Mouse (Mus musculus) heart, postnatal 0 days (tissue): ENCODE measurements around the gene Nisch. TPM values are rescaled to one million over a fixed set of nuclear protein-coding genes. Genes with fewer than 3 reads are reported as not detected.

Experiments
- ATAC-seq: fragments of 200-750 bp; cut with Nextera tagmentation; 2 replicates; pipeline ENCODE4 v1.8.0; 2017; ENCODE audit warnings: low read depth, moderate number of reproducible peaks, moderate library complexity; ENCODE audit not compliant: insufficient read depth
- DNase-seq: peaks from one replicate; pipeline ENCODE4 v3.0.0-alpha.2; 2016; ENCODE audit warnings: low spot score
- H3K27ac ChIP-seq: fragments of 300-500 bp; sonication (generic); 2 replicates; pipeline ENCODE4 v1.5.1; 2014; ENCODE audit warnings: low read depth, mild to moderate bottlenecking
- H3K27me3 ChIP-seq: fragments of 300-500 bp; sonication (generic); 2 replicates; pipeline ENCODE4 v1.6.1; 2014; ENCODE audit warnings: low read length, mixed read lengths; ENCODE audit not compliant: control insufficient read depth, insufficient read depth
- H3K36me3 ChIP-seq: fragments of 300-500 bp; sonication (generic); replicated peaks from 2 replicates; pipeline ENCODE4 v1.6.1; 2014; ENCODE audit warnings: low read length, mixed read lengths; ENCODE audit not compliant: control insufficient read depth, insufficient read depth
- H3K4me1 ChIP-seq: fragments of 300-500 bp; sonication (generic); 2 replicates; pipeline ENCODE4 v1.6.1; 2014; ENCODE audit warnings: antibody characterized with exemption; ENCODE audit not compliant: control insufficient read depth, insufficient read depth
- H3K4me2 ChIP-seq: fragments of 300-500 bp; sonication (generic); 2 replicates; pipeline ENCODE4 v1.6.1; 2014; ENCODE audit warnings: low read depth, mild to moderate bottlenecking, low read length, moderate library complexity
- H3K4me3 ChIP-seq: fragments of 300-500 bp; sonication (generic); 2 replicates; pipeline ENCODE4 v1.5.1; 2014; ENCODE audit warnings: low read depth, low read length
- H3K9ac ChIP-seq: fragments of 300-500 bp; sonication (generic); replicated peaks from 2 replicates; pipeline ENCODE4 v1.6.1; 2014; ENCODE audit warnings: low read depth, low read length, mixed read lengths
- H3K9me3 ChIP-seq: fragments of 300-500 bp; sonication (generic); replicated peaks from 2 replicates; pipeline ENCODE4 v1.6.1; 2016; ENCODE audit warnings: low read length; ENCODE audit not compliant: control insufficient read depth
- CTCF ChIP-seq: IDR thresholded peaks from 2 replicates; pipeline ENCODE4 v1.5.1; 2016; ENCODE audit warnings: antibody characterized with exemption, control low read depth, low read depth
- EP300 ChIP-seq: IDR thresholded peaks from 2 replicates; pipeline ENCODE4 v1.6.1; 2016; ENCODE audit warnings: antibody characterized with exemption, low read depth
- WGBS: fragments of 180-500 bp; shearing (Covaris S2); extraction: QIAGEN DNeasy Blood & Tissue Kit; methylation state at CpG from one replicate; pipeline ENCODE4 v1.1.7; 2014; 5-methylcytosine and 5-hydroxymethylcytosine counted together
- polyA plus RNA-seq: library from polyadenylated mRNA; unstranded; fragments of >200 nt; fragmentation: Nextera tagmentation; extraction: Ambion mirVana; gene quantifications from 2 replicates; pipeline ENCODE4 v1.2.1, GENCODE M21; 2015
- total RNA-seq: library from RNA; depleted of rRNA; stranded (reverse); fragments of >200 nt; gene quantifications from 2 replicates; pipeline ENCODE4 v1.2.3, GENCODE M21; 2014; ENCODE audit warnings: low replicate concordance

Gene Nisch
- total and polyA plus RNA-seq, 2 experiments from 2014 or later, result 171 to 338 TPM

DNA sequence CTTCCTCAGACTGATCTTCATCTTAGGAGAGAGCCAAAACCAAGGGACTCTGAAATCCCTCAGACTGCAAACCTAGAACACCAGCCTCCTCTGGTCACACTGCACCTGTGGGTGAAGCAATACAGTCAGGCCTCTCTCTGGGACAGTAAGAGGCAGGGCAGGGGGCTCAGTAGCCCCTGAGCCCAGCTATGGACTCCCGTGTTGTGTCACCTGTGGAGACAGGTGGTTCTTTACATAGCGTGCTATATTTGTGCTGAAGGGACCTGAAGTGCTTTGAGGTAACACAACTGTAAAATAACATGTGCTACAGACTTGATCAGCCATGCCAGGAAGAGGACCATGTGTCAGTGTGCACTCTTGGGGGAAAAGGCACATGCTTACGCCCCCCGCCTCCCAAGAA, 21.2 kb downstream of the Nisch start:
- H3K4me1 ChIP-seq, result peaks cover 66% of the 10 kb centered on the region
- H3K4me3 ChIP-seq, result no peak overlapping the region
- no peak overlapping the region for H3K9ac ChIP-seq
- H3K36me3 ChIP-seq, result peaks cover 46% of the 10 kb centered on the region
- TF ChIP-seq EP300, result no peak
- TF ChIP-seq CTCF, result no peak
- peak overlapping the region; percentile 42; the same call in 1 of the 2 replicates for H3K4me2 ChIP-seq
- ATAC-seq, result no peak
- no peaks in the 10 kb centered on the region for H3K9me3 ChIP-seq
- 79% methylated on average over 4 of the region's 4 CpGs for WGBS
- no peaks in the 10 kb centered on the region for H3K27me3 ChIP-seq
- DNase-seq, result no peak
- peak overlapping the region; percentile 83 for H3K27ac ChIP-seq

DNA sequence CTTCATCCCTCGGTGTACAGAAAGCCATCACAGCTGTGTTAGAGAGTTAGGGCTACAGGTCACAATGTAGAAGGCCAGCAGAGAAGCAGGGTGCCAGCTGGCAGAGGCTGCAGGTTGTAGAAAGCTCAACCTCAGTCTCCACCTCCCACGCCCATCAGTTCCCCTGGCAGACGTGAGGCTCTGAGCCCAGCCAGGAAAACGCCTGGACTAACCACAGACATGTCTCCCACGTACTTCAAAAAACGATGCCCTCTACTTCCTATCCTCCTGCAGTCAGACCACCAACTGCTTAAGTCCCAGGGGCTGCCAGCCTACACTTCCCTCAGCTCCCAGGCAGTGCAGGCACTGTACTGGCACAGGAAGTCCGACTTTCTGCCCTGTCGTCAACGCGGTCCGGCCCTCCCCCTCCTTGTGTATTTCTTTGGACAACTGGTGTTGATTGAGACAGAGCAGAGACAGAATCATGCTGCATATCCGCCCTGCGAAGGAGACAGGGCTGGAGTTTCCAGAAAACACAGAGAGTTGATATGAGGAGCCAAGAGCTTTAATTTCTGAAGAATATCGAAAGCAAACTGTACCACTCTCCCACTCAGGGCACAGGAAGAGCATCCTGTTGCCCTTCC, 21.7 kb downstream of the Nisch start:
- H3K36me3 ChIP-seq, result peaks cover 46% of the 10 kb centered on the region
- 4% methylated on average over 14 of the region's 14 CpGs for WGBS
- TF ChIP-seq EP300, result peak; percentile 80; the same call in 1 of the 2 replicates
- TF ChIP-seq CTCF, result no peak
- peak; percentile 84 for DNase-seq
- H3K4me1 ChIP-seq, result peaks cover 66% of the 10 kb centered on the region
- no peaks in the 10 kb centered on the region for H3K9me3 ChIP-seq
- H3K9ac ChIP-seq, result no peak overlapping the region
- H3K4me3 ChIP-seq, result no peak overlapping the region; the same call in 1 of the 2 replicates
- H3K4me2 ChIP-seq, result peak overlapping the region; percentile 42
- no peaks in the 10 kb centered on the region for H3K27me3 ChIP-seq
- peak overlapping the region; percentile 83 for H3K27ac ChIP-seq
- peak; percentile 74 for ATAC-seq

DNA sequence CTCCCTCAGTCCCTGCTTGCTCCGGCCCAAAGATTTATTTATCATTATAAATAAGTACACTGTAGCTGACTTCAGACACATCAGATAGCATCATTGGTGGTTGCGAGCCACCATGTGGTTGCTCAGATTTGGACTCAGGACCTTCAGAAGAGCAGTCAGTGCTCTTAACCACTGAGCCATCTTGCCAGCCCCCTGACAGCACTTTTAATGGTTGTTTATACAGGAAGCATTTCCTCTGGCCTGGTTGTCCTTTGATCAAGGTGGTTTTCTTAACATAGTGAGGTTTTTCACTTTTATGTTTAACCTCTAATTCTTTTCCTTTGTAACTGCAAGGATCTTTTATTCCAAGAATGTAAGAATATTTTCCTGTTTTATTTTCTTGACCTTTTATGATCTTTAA, 22.3 kb downstream of the Nisch start:
- Histone ChIP-seq H3K27me3 (no peaks in the 10 kb centered on the region), H3K36me3 (peaks cover 46% of the 10 kb centered on the region), H3K27ac (peak overlapping the region; percentile 83), H3K4me1 (peaks cover 66% of the 10 kb centered on the region), H3K4me2 (no peak overlapping the region), H3K9ac (no peak overlapping the region), H3K4me3 (no peak overlapping the region), H3K9me3 (no peaks in the 10 kb centered on the region)
- WGBS, result 53% methylated on average over 2 of the region's 2 CpGs
- DNase-seq (no peak), ATAC-seq (no peak)
- no peak for TF ChIP-seq EP300
- TF ChIP-seq CTCF, result no peak

DNA sequence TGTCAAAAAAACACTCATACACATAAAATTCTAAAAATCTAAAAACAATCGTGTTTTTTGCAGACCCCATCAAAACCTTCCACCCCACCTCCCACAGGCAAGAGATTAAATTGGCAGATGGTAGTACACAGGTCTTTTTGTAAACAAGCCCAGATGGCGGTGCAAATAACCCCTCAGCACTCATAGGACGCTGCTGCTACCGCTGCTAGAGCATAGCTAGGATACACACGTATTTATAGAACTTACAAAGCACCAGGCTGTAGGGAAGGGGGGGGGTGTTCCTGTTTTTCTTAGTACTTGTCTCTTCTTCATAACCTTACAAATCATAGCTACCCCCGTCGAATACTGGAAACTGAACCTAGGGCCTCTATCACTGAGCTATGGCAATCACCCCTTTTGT, 23.0 kb downstream of the Nisch start:
- peak overlapping the region; percentile 83 for H3K27ac ChIP-seq
- no peak for TF ChIP-seq CTCF
- TF ChIP-seq EP300, result no peak
- DNase-seq, result no peak
- no peak overlapping the region for H3K4me2 ChIP-seq
- H3K9me3 ChIP-seq, result no peaks in the 10 kb centered on the region
- no peaks in the 10 kb centered on the region for H3K27me3 ChIP-seq
- no peak for ATAC-seq
- no peak overlapping the region for H3K9ac ChIP-seq
- no peak overlapping the region for H3K4me3 ChIP-seq
- 39% methylated on average over 7 of the region's 7 CpGs for WGBS
- peaks cover 66% of the 10 kb centered on the region for H3K4me1 ChIP-seq
- peaks cover 46% of the 10 kb centered on the region for H3K36me3 ChIP-seq

DNA sequence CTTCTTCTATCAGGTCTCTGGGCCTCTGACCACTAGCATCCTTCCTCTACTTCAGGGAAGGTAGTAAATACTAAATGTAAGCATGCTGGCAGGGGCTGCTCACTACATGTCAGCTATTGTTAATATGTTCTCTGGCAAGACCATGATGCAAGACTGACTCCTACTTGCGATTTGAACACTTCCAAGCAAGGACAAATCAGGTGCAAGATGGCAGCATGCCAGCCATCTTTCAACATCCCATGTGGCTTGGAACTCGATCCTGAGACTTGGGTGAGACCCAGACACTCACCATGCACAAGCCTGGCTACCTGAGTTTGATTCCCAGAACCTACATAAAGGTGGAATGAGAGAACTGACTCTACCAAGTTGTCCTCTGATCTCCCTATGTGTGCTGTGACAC, 24.8 kb downstream of the Nisch start:
- 9% methylated on average over 2 of the region's 2 CpGs for WGBS
- Histone ChIP-seq H3K4me3 (no peak overlapping the region), H3K9ac (no peak overlapping the region), H3K27me3 (no peaks in the 10 kb centered on the region), H3K4me2 (no peak overlapping the region), H3K36me3 (peaks cover 63% of the 10 kb centered on the region), H3K4me1 (peaks cover 60% of the 10 kb centered on the region), H3K27ac (peak overlapping the region; percentile 40; the same call in 1 of the 2 replicates), H3K9me3 (no peaks in the 10 kb centered on the region)
- no peak for TF ChIP-seq EP300
- no peak for TF ChIP-seq CTCF
- DNase-seq, result no peak
- no peak for ATAC-seq

DNA sequence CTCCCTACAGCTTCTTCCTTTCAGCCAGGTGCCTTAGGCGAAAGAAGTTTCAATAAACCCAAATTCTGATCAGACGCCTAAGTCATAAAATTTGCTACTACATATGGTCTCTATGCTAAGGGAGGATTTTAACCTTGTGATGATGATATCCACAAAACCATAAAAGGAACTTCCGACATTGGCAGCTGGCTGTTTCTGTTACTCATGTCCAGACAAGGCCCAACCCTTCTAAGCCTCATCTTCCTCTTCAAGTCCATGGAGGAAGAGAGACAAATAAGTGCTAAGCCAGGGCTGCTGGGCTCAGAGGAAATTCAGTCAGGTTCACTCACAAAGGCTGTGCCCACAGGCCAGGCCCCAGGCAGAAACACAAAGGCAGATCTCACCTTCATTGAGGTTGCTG, 27.4 kb downstream of the Nisch start:
- H3K4me2 ChIP-seq, result no peak overlapping the region
- peaks cover 89% of the 10 kb centered on the region for H3K36me3 ChIP-seq
- no peak for DNase-seq
- H3K27me3 ChIP-seq, result no peaks in the 10 kb centered on the region
- WGBS, result 79% methylated on average over 3 of the region's 3 CpGs
- no peaks in the 10 kb centered on the region for H3K9me3 ChIP-seq
- no peak for ATAC-seq
- H3K9ac ChIP-seq, result no peak overlapping the region
- no peak for TF ChIP-seq EP300
- TF ChIP-seq CTCF, result no peak
- H3K27ac ChIP-seq, result peak overlapping the region; percentile 72; the same call in 1 of the 2 replicates
- no peak overlapping the region for H3K4me3 ChIP-seq
- peaks cover 38% of the 10 kb centered on the region for H3K4me1 ChIP-seq
